ENCODE assay signal across 14 mouse cellular contexts in the genomic region with DNA sequence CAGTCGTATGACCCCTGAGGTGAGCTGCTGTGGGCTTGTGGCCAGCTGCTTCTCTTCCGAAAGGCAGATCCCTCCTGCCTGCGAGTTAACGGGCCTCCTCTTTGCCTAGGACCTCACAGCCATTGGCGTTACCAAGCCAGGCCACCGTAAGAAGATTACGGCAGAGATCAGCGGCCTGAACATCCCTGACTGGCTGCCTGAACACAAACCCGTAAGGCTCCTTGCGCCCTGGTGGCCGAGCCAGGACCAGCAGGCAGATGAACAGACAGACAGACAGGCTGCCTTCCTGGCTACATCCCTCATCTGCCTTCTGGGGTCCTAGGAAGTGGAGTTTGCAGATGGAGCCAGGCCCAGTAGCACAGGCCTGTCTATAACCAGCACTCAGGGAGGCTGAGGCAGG. TPM values are rescaled to one million over a fixed set of nuclear protein-coding genes. Genes with fewer than 3 reads are reported as not detected.
DNase-seq lines count a peak whose midpoint lies in the region; ATAC-seq lines count a peak whose summit lies in the region.
"Had no signal": no experiment of that assay in that cellular context is flagged by ENCODE, and none has a peak within 500 bp of the region (broad histone marks: within the 10 kb centered on the region; RNA-seq: fewer than 3 reads in every experiment).

No protein-coding gene starts in this region.

- H3K27ac ChIP-seq in limb, embryonic 11.5 days (replicated peaks; ENCODE audit: low read depth, low read length), result no peak overlapping the region
- no peak overlapping the region for H3K27ac ChIP-seq in limb, embryonic 10.5 days

- ATAC-seq in CD4-positive, CD25-positive, alpha-beta regulatory T cell, adult 4 months, result no peak
- ATAC-seq in limb, embryonic 11.5 days (ENCODE audit: insufficient number of reproducible peaks, low FRiP score, low TSS enrichment, low read depth), result no peak
- ATAC-seq in frontal cortex, adult (ENCODE audit: low TSS enrichment), result no peak
- ATAC-seq: inflammation-experienced regulatory T-cells, adult 6 months had no signal

- no peak overlapping the region for H3K9ac ChIP-seq in limb, embryonic 11.5 days (ENCODE audit: low read length)

- peaks cover 2% of the 10 kb centered on the region; the same call in 1 of the 2 replicates for H3K27me3 ChIP-seq in limb, embryonic 11.5 days (ENCODE audit: control insufficient read depth, insufficient read depth, low read length)
- H3K27me3 ChIP-seq in limb, embryonic 10.5 days (ENCODE audit: low read depth, poor library complexity, severe bottlenecking), result peaks cover 13% of the 10 kb centered on the region

- H3K4me2 ChIP-seq in limb, embryonic 11.5 days (ENCODE audit: low read depth, severe bottlenecking), result peak overlapping the region; percentile 7; the same call in 1 of the 2 replicates

- WGBS in limb, embryonic 11.5 days, result 44% methylated on average over 11 of the region's 11 CpGs
- WGBS in limb, embryonic 10.5 days, result 43% methylated on average over 11 of the region's 11 CpGs

- peaks cover 2% of the 10 kb centered on the region; the same call in 1 of the 2 replicates for H3K36me3 ChIP-seq in limb, embryonic 11.5 days (ENCODE audit: control insufficient read depth, insufficient read depth, low read length)
- H3K36me3 ChIP-seq in limb, embryonic 10.5 days, result peaks cover 29% of the 10 kb centered on the region

- DNase-seq in CD4-positive, CD25-positive, alpha-beta regulatory T cell, adult 2 months (ENCODE audit: low read depth, low spot score), result peak; percentile 29
- DNase-seq in limb, embryonic 11.5 days (ENCODE audit: low spot score), result no peak
- DNase-seq in limb, embryonic 10.5 days (ENCODE audit: low spot score), result no peak
- peak; percentile 22 for DNase-seq in A20 (ENCODE audit: low read depth, low spot score)
- DNase-seq in induced T-regulatory cell, adult 2 months (ENCODE audit: low read depth), result peak; percentile 35
- no peak for DNase-seq in cerebellum, postnatal 4 days (ENCODE audit: low spot score in 2 of 2)
- DNase-seq: adrenal gland, postnatal 36 days; cerebellum, postnatal 36 days; left cerebral cortex, postnatal 4 days had no signal

- no peaks in the 10 kb centered on the region for H3K9me3 ChIP-seq in limb, embryonic 11.5 days (ENCODE audit: control insufficient read depth, low read length)
- no peaks in the 10 kb centered on the region for H3K9me3 ChIP-seq in limb, embryonic 10.5 days (replicated peaks)

- H3K4me3 ChIP-seq in limb, embryonic 11.5 days (ENCODE audit: low read depth, low read length), result no peak overlapping the region
- H3K4me3 ChIP-seq in limb, embryonic 10.5 days, result no peak overlapping the region
- H3K4me3 ChIP-seq: myocyte had no signal

- peaks cover 3% of the 10 kb centered on the region; the same call in 1 of the 2 replicates for H3K4me1 ChIP-seq in limb, embryonic 11.5 days (ENCODE audit: control insufficient read depth, insufficient read depth, low read length)
- H3K4me1 ChIP-seq in limb, embryonic 10.5 days, result peaks cover 21% of the 10 kb centered on the region

RNA-seq across cellular contexts. Expression of a gene that starts 13.8 kb away (rescaled TPM):
- polyA plus RNA-seq in CD4-positive, CD25-positive, alpha-beta regulatory T cell, adult 4 months (2017; shearing (Covaris generic)), result under 1 TPM; 0.16 TPM
- 2.3 and 2.5 TPM in 2 replicates for polyA plus RNA-seq in limb, embryonic 11.5 days (2014; fragmentation: Nextera tagmentation; extraction: Ambion mirVana)
- 1.4 and 3.6 TPM in 2 replicates for polyA plus RNA-seq in limb, embryonic 10.5 days (2016; fragmentation: Nextera tagmentation; extraction: Ambion mirVana)

RNA-seq across cellular contexts. Expression of a gene that starts 23.3 kb away (rescaled TPM):
- 10 to 100 TPM; 14.3 to 25.8 TPM for polyA plus RNA-seq in CD4-positive, CD25-positive, alpha-beta regulatory T cell, adult 4 months (2017; shearing (Covaris generic))
- 30.3 and 36.2 TPM in 2 replicates for polyA plus RNA-seq in limb, embryonic 11.5 days (2014; fragmentation: Nextera tagmentation; extraction: Ambion mirVana)
- 31.6 and 42.2 TPM in 2 replicates for polyA plus RNA-seq in limb, embryonic 10.5 days (2016; fragmentation: Nextera tagmentation; extraction: Ambion mirVana)

RNA-seq across cellular contexts. Expression of a gene that starts 25.5 kb away (rescaled TPM):
- polyA plus RNA-seq in CD4-positive, CD25-positive, alpha-beta regulatory T cell, adult 4 months (2017; shearing (Covaris generic)), result 10 to 100 TPM; 52.8 to 72.1 TPM
- 89.3 and 102 TPM in 2 replicates for polyA plus RNA-seq in limb, embryonic 11.5 days (2014; fragmentation: Nextera tagmentation; extraction: Ambion mirVana)
- 125 and 136 TPM in 2 replicates for polyA plus RNA-seq in limb, embryonic 10.5 days (2016; fragmentation: Nextera tagmentation; extraction: Ambion mirVana)

RNA-seq across cellular contexts. Expression of a gene that starts 28.5 kb away (rescaled TPM):
- not detected for polyA plus RNA-seq in CD4-positive, CD25-positive, alpha-beta regulatory T cell, adult 4 months (2017; shearing (Covaris generic))
- 0.21 and 0.51 TPM in 2 replicates for polyA plus RNA-seq in limb, embryonic 11.5 days (2014; fragmentation: Nextera tagmentation; extraction: Ambion mirVana)
- 0.24 TPM in 1 of 2 replicates, not detected in the other for polyA plus RNA-seq in limb, embryonic 10.5 days (2016; fragmentation: Nextera tagmentation; extraction: Ambion mirVana)
- polyA plus RNA-seq: heart, embryonic 14.5 days; inflammation-experienced regulatory T-cells, adult 6 months had no signal

RNA-seq across cellular contexts. Expression of a gene that starts 31.8 kb away (rescaled TPM):
- polyA plus RNA-seq in CD4-positive, CD25-positive, alpha-beta regulatory T cell, adult 4 months (2017; shearing (Covaris generic)), result 1 to 10 TPM; 4.0 to 5.0 TPM
- 1.8 and 3.1 TPM in 2 replicates for polyA plus RNA-seq in limb, embryonic 11.5 days (2014; fragmentation: Nextera tagmentation; extraction: Ambion mirVana)
- polyA plus RNA-seq in limb, embryonic 10.5 days (2016; fragmentation: Nextera tagmentation; extraction: Ambion mirVana), result 2.4 and 3.8 TPM in 2 replicates

Comparison
In these comparisons a context has a peak if more than half of its experiments do, and no peak if none do; other contexts are left out.
1. DNase-seq: peak in CD4-positive, CD25-positive, alpha-beta regulatory T cell, adult 2 months (single experiment), A20 (single experiment) and induced T-regulatory cell, adult 2 months (single experiment); none in limb, embryonic 11.5 days (single experiment), limb, embryonic 10.5 days (single experiment) and cerebellum, postnatal 4 days (0 of 2).